ENCODE assay signal across 13 mouse cellular contexts in genomic region chr15:3233837-3234551, GRCm38 (mm10). TPM values are rescaled to one million over a fixed set of nuclear protein-coding genes. Genes with fewer than 3 reads are reported as not detected.
DNase-seq lines count a peak whose midpoint lies in the region; ATAC-seq and TF ChIP-seq lines count a peak whose summit lies in the region.
"Had no signal": no experiment of that assay in that cellular context is flagged by ENCODE, and none has a peak within 500 bp of the region (broad histone marks: within the 10 kb centered on the region; RNA-seq: fewer than 3 reads in every experiment).

No protein-coding gene starts in this region.

- H3K27me3 ChIP-seq in liver, adult 2 months (ENCODE audit: control insufficient read depth, insufficient read depth, low read length), result no peaks in the 10 kb centered on the region
- H3K27me3 ChIP-seq in hindbrain, embryonic 13.5 days, result no peaks in the 10 kb centered on the region
- H3K27me3 ChIP-seq: embryonic facial prominence, embryonic 12.5 days; neural tube, embryonic 12.5 days had no signal

- peaks cover 55% of the 10 kb centered on the region for H3K4me1 ChIP-seq in liver, adult 2 months (ENCODE audit: control insufficient read depth, insufficient read depth, low read length)
- H3K4me1 ChIP-seq in bone marrow, adult 2 months (ENCODE audit: control insufficient read depth, insufficient read depth, low read length), result peaks cover 5% of the 10 kb centered on the region
- peaks cover 7% of the 10 kb centered on the region; the same call in 1 of the 2 replicates for H3K4me1 ChIP-seq in hindbrain, embryonic 13.5 days (replicated peaks)
- H3K4me1 ChIP-seq: embryonic facial prominence, embryonic 12.5 days had no signal

- 85% methylated on average over 3 of the region's 3 CpGs for WGBS in liver, adult 2 months
- WGBS in bone marrow, adult 2 months, result 25% methylated on average over 3 of the region's 3 CpGs
- 96% methylated on average over 3 of the region's 3 CpGs for WGBS in hindbrain, embryonic 13.5 days

- no peak for TF ChIP-seq CTCF in liver, adult 2 months (IDR thresholded peaks at IDR 0.05; ENCODE audit: low read depth, low read length)
- no peak for TF ChIP-seq CTCF in bone marrow, adult 2 months (IDR thresholded peaks at IDR 0.05; ENCODE audit: control insufficient read depth, insufficient read depth, low read length)

- no peak overlapping the region for H3K4me2 ChIP-seq in hindbrain, embryonic 13.5 days
- H3K4me2 ChIP-seq: embryonic facial prominence, embryonic 12.5 days; neural tube, embryonic 12.5 days had no signal

- H3K79me2 ChIP-seq in liver, adult 2 months (ENCODE audit: control insufficient read depth, insufficient read depth, low read length), result no peaks in the 10 kb centered on the region

- no peak overlapping the region for H3K4me3 ChIP-seq in liver, adult 2 months (ENCODE audit: insufficient read depth, low read depth, low read length)
- H3K4me3 ChIP-seq in bone marrow, adult 2 months (replicated peaks; ENCODE audit: control insufficient read depth, low read depth, low read length), result no peak overlapping the region
- no peak overlapping the region for H3K4me3 ChIP-seq in hindbrain, embryonic 13.5 days
- H3K4me3 ChIP-seq: embryonic facial prominence, embryonic 12.5 days; limb, embryonic 10.5 days; neural tube, embryonic 12.5 days had no signal

- no peak for TF ChIP-seq POLR2A in liver, adult 2 months (IDR thresholded peaks at IDR 0.05; ENCODE audit: extremely low read depth, insufficient read depth, low read length)
- no peak for TF ChIP-seq POLR2A in bone marrow, adult 2 months (IDR thresholded peaks at IDR 0.05; ENCODE audit: borderline replicate concordance, control insufficient read depth, low read depth, low read length)

- H3K36me3 ChIP-seq in liver, adult 2 months (ENCODE audit: control insufficient read depth, insufficient read depth, low read length), result no peaks in the 10 kb centered on the region
- H3K36me3 ChIP-seq in hindbrain, embryonic 13.5 days, result no peaks in the 10 kb centered on the region
- H3K36me3 ChIP-seq: embryonic facial prominence, embryonic 12.5 days; limb, embryonic 10.5 days; neural tube, embryonic 12.5 days had no signal

- H3K9ac ChIP-seq in liver, adult 2 months (ENCODE audit: low read depth, low read length), result no peak overlapping the region
- no peak overlapping the region for H3K9ac ChIP-seq in hindbrain, embryonic 13.5 days
- H3K9ac ChIP-seq: embryonic facial prominence, embryonic 12.5 days; neural tube, embryonic 12.5 days had no signal

- no peaks in the 10 kb centered on the region for H3K9me3 ChIP-seq in hindbrain, embryonic 13.5 days
- H3K9me3 ChIP-seq: embryonic facial prominence, embryonic 12.5 days; limb, embryonic 10.5 days; neural tube, embryonic 12.5 days had no signal

- peak; percentile 59 for DNase-seq in liver, adult 2 months (ENCODE audit: extremely low read depth, low read depth, low spot score)
- no peak for DNase-seq in liver
- peak; percentile 34 to 49 for DNase-seq in B cell, adult 2 months
- no peak for DNase-seq in urinary bladder, postnatal 4 days (ENCODE audit: low spot score in 2 of 2)
- no peak for DNase-seq in right cerebral cortex, postnatal 36 days (ENCODE audit: low spot score in 2 of 2)
- DNase-seq: kidney, adult 18-20 months had no signal

- ATAC-seq in megakaryocyte progenitor cell, adult 5-6 weeks (replicated peaks; ENCODE audit: poor library complexity), result peak; percentile 96
- ATAC-seq in hindbrain, embryonic 13.5 days (ENCODE audit: low FRiP score), result no peak
- ATAC-seq: forebrain, embryonic 14.5 days had no signal

- peak overlapping the region; percentile 19; the same call in 1 of the 2 replicates for H3K27ac ChIP-seq in liver, adult 2 months (replicated peaks; ENCODE audit: insufficient read depth, low read depth, low read length)
- peak overlapping the region; percentile 82 for H3K27ac ChIP-seq in bone marrow, adult 2 months (ENCODE audit: control insufficient read depth, insufficient read depth, low read depth, low read length, poor library complexity)
- no peak overlapping the region for H3K27ac ChIP-seq in hindbrain, embryonic 13.5 days
- H3K27ac ChIP-seq: embryonic facial prominence, embryonic 12.5 days; limb, embryonic 10.5 days; neural tube, embryonic 12.5 days had no signal

RNA-seq across cellular contexts. Expression of gene Selenop, which starts 34.4 kb away (rescaled TPM):
- 6,785 and 8,531 TPM in 2 replicates for total RNA-seq in liver, adult 2 months (2014; rRNA removed)
- 1,988 and 2,372 TPM in 2 replicates for polyA plus RNA-seq in liver, adult 2 months (2012; rRNA removed)
- 57.8 and 92.0 TPM in 2 replicates for polyA plus RNA-seq in bone marrow, adult 2 months (2011; ENCODE audit: insufficient read depth, insufficient read length, low replicate concordance, missing spikeins)
- 106 and 110 TPM in 2 replicates for total RNA-seq in megakaryocyte progenitor cell, adult 5-6 weeks (2015)
- total RNA-seq in megakaryocyte progenitor cell, adult 5-6 weeks (2017), result 55.3 and 56.5 TPM in 2 replicates
- 120 and 137 TPM in 2 replicates for polyA plus RNA-seq in hindbrain, embryonic 13.5 days (2015; fragmentation: Nextera tagmentation; extraction: Ambion mirVana)

Comparison
In these comparisons a context has a peak if more than half of its experiments do, and no peak if none do; other contexts are left out.
1. DNase-seq: peak in liver, adult 2 months (single experiment) and B cell, adult 2 months (2 of 2); none in liver (single experiment), urinary bladder, postnatal 4 days (0 of 2) and right cerebral cortex, postnatal 36 days (0 of 2).
2. RNA of gene Selenop, which starts 34.4 kb away (polyA plus RNA-seq): 1,988 to 2,372 TPM in liver, adult 2 months; 120 to 137 TPM in hindbrain, embryonic 13.5 days and 57.8 to 92.0 TPM in bone marrow, adult 2 months; every median in the first group is over 10 times any median in the second.